Comparison of ENCODE assay signal across 8 mouse cellular contexts in the genomic region with DNA sequence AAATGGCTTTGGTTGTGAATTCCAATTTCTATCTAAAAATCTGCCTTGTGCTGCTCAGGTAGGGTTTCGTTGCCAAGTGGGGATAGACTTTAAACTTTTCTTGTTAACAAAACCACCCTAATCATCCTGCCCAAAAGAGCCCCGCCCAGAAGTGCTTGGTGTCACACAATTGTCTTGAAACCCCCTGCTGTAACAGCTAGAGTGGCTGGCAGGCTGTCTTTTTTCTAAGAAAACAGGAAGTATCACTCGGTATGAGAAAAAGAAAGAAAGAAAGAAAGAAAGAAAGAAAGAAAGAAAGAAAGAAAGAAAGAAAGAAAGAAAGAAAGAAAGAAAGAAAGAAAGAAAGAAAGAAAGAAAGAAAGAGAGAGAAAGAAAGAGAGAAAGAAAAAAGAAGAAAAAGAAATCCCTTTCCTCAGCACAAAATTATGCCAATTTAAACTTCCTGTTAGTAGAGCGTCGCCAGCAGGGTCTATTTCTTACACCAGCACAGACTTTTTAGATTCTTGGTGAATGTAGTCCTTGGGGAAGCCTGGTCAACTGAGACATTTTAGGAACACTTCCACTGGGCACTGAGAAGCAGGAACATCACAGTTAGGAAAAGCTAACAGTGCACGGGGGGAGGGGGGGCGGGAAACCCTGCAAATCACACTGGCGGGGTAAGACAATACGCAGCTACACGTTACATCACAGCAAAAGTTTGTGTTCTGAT.
A peak's percentile ranks its signal among the peaks of the same experiment; 100 is the strongest.
DNase-seq lines count a peak whose midpoint lies in the region; ATAC-seq and TF ChIP-seq lines count a peak whose summit lies in the region.

No protein-coding gene starts in this region.

- 5% methylated on average over 10 of the region's 10 CpGs for WGBS in forebrain, postnatal 0 days
- WGBS in liver, postnatal 0 days (ENCODE audit: insufficient replicate concordance) = 6% methylated on average over 10 of the region's 10 CpGs
- 9% methylated on average over 10 of the region's 10 CpGs for WGBS in stomach, embryonic 15.5 days

- no peaks in the 10 kb centered on the region for H3K27me3 ChIP-seq in CH12.LX (replicated peaks)
- H3K27me3 ChIP-seq in forebrain, postnatal 0 days (ENCODE audit: insufficient read depth, low read length) = no peaks in the 10 kb centered on the region; the same call in 1 of the 2 replicates
- no peaks in the 10 kb centered on the region for H3K27me3 ChIP-seq in liver, postnatal 0 days (ENCODE audit: insufficient read depth, low read length)
- H3K27me3 ChIP-seq in stomach, embryonic 15.5 days (replicated peaks) = no peaks in the 10 kb centered on the region

- dilution Hi-C loops in CH12.LX (cut with MboI; ENCODE audit: extremely low pct_ligation_motif_present, extremely low pct_unique_long_range_greater_than_20kb, low sequenced_read_pairs) = no loop called here

- no peak overlapping the region for H3K27ac ChIP-seq in CH12.LX (ENCODE audit: insufficient read depth, low read depth)
- H3K27ac ChIP-seq in forebrain, postnatal 0 days (ENCODE audit: low read depth, low read length) = no peak overlapping the region
- H3K27ac ChIP-seq in liver, postnatal 0 days (ENCODE audit: low read depth) = peak overlapping the region; percentile 42
- H3K27ac ChIP-seq in stomach, embryonic 15.5 days = peak overlapping the region; percentile 63

- H3K9ac ChIP-seq in CH12.LX (ENCODE audit: insufficient read depth, low read depth) = peak overlapping the region; percentile 25; the same call in 1 of the 2 replicates
- H3K9ac ChIP-seq in forebrain, postnatal 0 days = peak overlapping the region; percentile 29; the same call in 1 of the 2 replicates
- peak overlapping the region; percentile 54 for H3K9ac ChIP-seq in liver, postnatal 0 days (replicated peaks)
- H3K9ac ChIP-seq in stomach, embryonic 15.5 days = no peak overlapping the region

- ATAC-seq in forebrain, postnatal 0 days = 0 out of 2 replicates have a peak, but pooled peaks have one; percentile 6
- no peak for ATAC-seq in liver, postnatal 0 days
- ATAC-seq in stomach, embryonic 15.5 days (ENCODE audit: insufficient read depth, low FRiP score, low read depth) = no peak

- no peaks in the 10 kb centered on the region for H3K36me3 ChIP-seq in CH12.LX (replicated peaks in 1 of 2; ENCODE audit: control insufficient read depth in 1 of 2, insufficient read depth in 1 of 2, low read length in 1 of 2)
- no peaks in the 10 kb centered on the region for H3K36me3 ChIP-seq in forebrain, postnatal 0 days (ENCODE audit: insufficient read depth)
- no peaks in the 10 kb centered on the region for H3K36me3 ChIP-seq in liver, postnatal 0 days (replicated peaks; ENCODE audit: insufficient read depth, low read length)
- no peaks in the 10 kb centered on the region for H3K36me3 ChIP-seq in stomach, embryonic 15.5 days

- TF ChIP-seq RAD21 in CH12.LX (IDR thresholded peaks at IDR 0.05; ENCODE audit: low read depth, low read length) = no peak

- H3K4me3 ChIP-seq in CH12.LX (replicated peaks in 1 of 3; ENCODE audit: low read depth in 2 of 3, low read length in 2 of 3, poor library complexity in 1 of 3) = peak overlapping the region in 1 of 3 experiments; percentile 57
- H3K4me3 ChIP-seq in forebrain, postnatal 0 days (ENCODE audit: low read depth, low read length) = peak overlapping the region; percentile 32
- H3K4me3 ChIP-seq in liver, postnatal 0 days (ENCODE audit: low read depth, low read length) = peak overlapping the region; percentile 45
- H3K4me3 ChIP-seq in stomach, embryonic 15.5 days (replicated peaks) = peak overlapping the region; percentile 42

- intact Hi-C loops in left cerebral cortex, postnatal 4 days (cut with DNase I) = no loop called here

- TF ChIP-seq CTCF in CH12.LX (conservative IDR thresholded peaks at IDR 0.05 in 1 of 2, IDR thresholded peaks at IDR 0.05 in 1 of 2; ENCODE audit: low read depth in 2 of 2, low read length in 2 of 2) = no peak
- no peak for TF ChIP-seq CTCF in forebrain, postnatal 0 days (IDR thresholded peaks at IDR 0.05; ENCODE audit: low read depth)
- no peak for TF ChIP-seq CTCF in liver, postnatal 0 days (IDR thresholded peaks at IDR 0.05; ENCODE audit: low read depth)

- H3K79me2 ChIP-seq in CH12.LX (replicated peaks; ENCODE audit: control insufficient read depth, extremely low read depth, insufficient read depth, poor library complexity, severe bottlenecking) = no peaks in the 10 kb centered on the region

- no peak for TF ChIP-seq POLR2A in CH12.LX (IDR thresholded peaks at IDR 0.05; ENCODE audit: low read depth, low read length)

- no peak for TF ChIP-seq EP300 in CH12.LX (IDR thresholded peaks at IDR 0.05; ENCODE audit: low read length)
- no peak for TF ChIP-seq EP300 in liver, postnatal 0 days (IDR thresholded peaks at IDR 0.05; ENCODE audit: low read depth)

- no peaks in the 10 kb centered on the region for H3K9me3 ChIP-seq in CH12.LX (replicated peaks; ENCODE audit: low read length)
- no peaks in the 10 kb centered on the region for H3K9me3 ChIP-seq in forebrain, postnatal 0 days (ENCODE audit: low read length)
- no peaks in the 10 kb centered on the region for H3K9me3 ChIP-seq in liver, postnatal 0 days (ENCODE audit: low read length)
- no peaks in the 10 kb centered on the region for H3K9me3 ChIP-seq in stomach, embryonic 15.5 days

- H3K4me2 ChIP-seq in CH12.LX (ENCODE audit: insufficient read depth, low read depth, poor library complexity, severe bottlenecking) = peak overlapping the region; percentile 90
- peak overlapping the region; percentile 78 for H3K4me2 ChIP-seq in forebrain, postnatal 0 days (ENCODE audit: low read depth)
- H3K4me2 ChIP-seq in liver, postnatal 0 days (ENCODE audit: low read depth, low read length) = peak overlapping the region; percentile 71
- peak overlapping the region; percentile 76 for H3K4me2 ChIP-seq in stomach, embryonic 15.5 days

- peak; percentile 85 for DNase-seq in CD4-positive helper T cell, adult 2 months (ENCODE audit: low read depth, low spot score)
- peak; percentile 24 for DNase-seq in CH12.LX (ENCODE audit: extremely low read depth)
- peak; percentile 11 for DNase-seq in forebrain, postnatal 0 days
- peak; percentile 29 for DNase-seq in liver, postnatal 0 days
- DNase-seq in right cerebral cortex, adult 2 months (ENCODE audit: low spot score in 2 of 2) = no peak
- DNase-seq in left cerebral cortex, postnatal 4 days = no peak
- DNase-seq in yolk sac, embryonic 10.5 days (ENCODE audit: low spot score) = no peak

- H3K4me1 ChIP-seq in CH12.LX (ENCODE audit: control insufficient read depth in 1 of 2, insufficient read depth in 2 of 2) = peaks cover 5 to 18% of the 10 kb centered on the region in 2 experiments; a peak in 3 of 4 replicates
- H3K4me1 ChIP-seq in forebrain, postnatal 0 days (ENCODE audit: insufficient read depth) = 0 out of 2 replicates have a peak, but pooled peaks cover 2% of the 10 kb centered on the region
- peaks cover 45% of the 10 kb centered on the region for H3K4me1 ChIP-seq in liver, postnatal 0 days (ENCODE audit: insufficient read depth)
- peaks cover 7% of the 10 kb centered on the region; the same call in 1 of the 2 replicates for H3K4me1 ChIP-seq in stomach, embryonic 15.5 days

- in situ Hi-C loops in CH12.LX (cut with MboI; ENCODE audit: low pct_ligation_motif_present, low pct_unique_long_range_greater_than_20kb, low sequenced_read_pairs) = no loop called here

TF ChIP-seq in CH12.LX, 34 proteins besides CTCF, POLR2A, EP300 and RAD21:
- TF ChIP-seq JUND (conservative IDR thresholded peaks at IDR 0.05; ENCODE audit: low read depth, low read length) (no peak), SIN3A (IDR thresholded peaks at IDR 0.05; ENCODE audit: low read length) (no peak), GABPA (IDR thresholded peaks at IDR 0.05; ENCODE audit: insufficient replicate concordance, low read depth, low read length) (no peak), TBP (conservative IDR thresholded peaks at IDR 0.05; ENCODE audit: low read depth, low read length) (no peak), TCF12 (IDR thresholded peaks at IDR 0.05; ENCODE audit: low read depth, low read length) (no peak), CHD2 (IDR thresholded peaks at IDR 0.05; ENCODE audit: low read length) (no peak), E2F4 (IDR thresholded peaks at IDR 0.05; ENCODE audit: insufficient replicate concordance, low read depth, low read length) (no peak), MEF2A (IDR thresholded peaks at IDR 0.05; ENCODE audit: borderline replicate concordance, low read depth, low read length) (no peak), MAFK (IDR thresholded peaks at IDR 0.05; ENCODE audit: insufficient replicate concordance, low read length) (no peak)

Comparison
In these comparisons a context has a peak if more than half of its experiments do, and no peak if none do; other contexts are left out.
1. DNase-seq: peak in CD4-positive helper T cell, adult 2 months (single experiment), CH12.LX (single experiment), forebrain, postnatal 0 days (single experiment) and liver, postnatal 0 days (single experiment); none in right cerebral cortex, adult 2 months (0 of 2), left cerebral cortex, postnatal 4 days (single experiment) and yolk sac, embryonic 10.5 days (single experiment).
2. H3K27ac ChIP-seq: peak in liver, postnatal 0 days (single experiment) and stomach, embryonic 15.5 days (single experiment); none in CH12.LX (single experiment) and forebrain, postnatal 0 days (single experiment).
3. Peak in every context shown above with its lines, with median percentiles within 50 percentile points of each other: H3K4me2 ChIP-seq.